Mouse (Mus musculus) megakaryocyte, embryonic 14.5 days (primary cell): ENCODE measurements at regions not wholly inside any gene's neighbourhood (a gene's known extent, or its start where the extent isn't known, plus 50 kb on each side); places are given as distances from the start of the nearest gene placed in this dataset.

Experiments
- H3K27me3 ChIP-seq: replicated peaks from 2 replicates; pipeline ENCODE3; 2012; ENCODE audit warnings: inconsistent platforms
- H3K36me3 ChIP-seq: replicated peaks from 2 replicates; pipeline ENCODE3; 2012; ENCODE audit warnings: low read length, inconsistent platforms, mixed read lengths
- H3K4me1 ChIP-seq: 2 replicates; pipeline ENCODE4 v1.6.1; 2012; ENCODE audit warnings: inconsistent platforms
- H3K4me3 ChIP-seq: replicated peaks from 2 replicates; pipeline ENCODE3; 2012; ENCODE audit warnings: moderate library complexity, mild to moderate bottlenecking, inconsistent platforms
- H3K9me3 ChIP-seq: 2 replicates; pipeline ENCODE4 v1.6.1; 2012; ENCODE audit warnings: inconsistent platforms
- FLI1 ChIP-seq: IDR thresholded peaks from 2 replicates; pipeline ENCODE4 v1.6.1; 2012; ENCODE audit warnings: low read length, inconsistent platforms, mixed read lengths
- GATA1 ChIP-seq: IDR thresholded peaks from 3 replicates; pipeline ENCODE4 v1.6.1; 2012; ENCODE audit warnings: mixed read lengths, low read length, inconsistent platforms, borderline replicate concordance

DNA sequence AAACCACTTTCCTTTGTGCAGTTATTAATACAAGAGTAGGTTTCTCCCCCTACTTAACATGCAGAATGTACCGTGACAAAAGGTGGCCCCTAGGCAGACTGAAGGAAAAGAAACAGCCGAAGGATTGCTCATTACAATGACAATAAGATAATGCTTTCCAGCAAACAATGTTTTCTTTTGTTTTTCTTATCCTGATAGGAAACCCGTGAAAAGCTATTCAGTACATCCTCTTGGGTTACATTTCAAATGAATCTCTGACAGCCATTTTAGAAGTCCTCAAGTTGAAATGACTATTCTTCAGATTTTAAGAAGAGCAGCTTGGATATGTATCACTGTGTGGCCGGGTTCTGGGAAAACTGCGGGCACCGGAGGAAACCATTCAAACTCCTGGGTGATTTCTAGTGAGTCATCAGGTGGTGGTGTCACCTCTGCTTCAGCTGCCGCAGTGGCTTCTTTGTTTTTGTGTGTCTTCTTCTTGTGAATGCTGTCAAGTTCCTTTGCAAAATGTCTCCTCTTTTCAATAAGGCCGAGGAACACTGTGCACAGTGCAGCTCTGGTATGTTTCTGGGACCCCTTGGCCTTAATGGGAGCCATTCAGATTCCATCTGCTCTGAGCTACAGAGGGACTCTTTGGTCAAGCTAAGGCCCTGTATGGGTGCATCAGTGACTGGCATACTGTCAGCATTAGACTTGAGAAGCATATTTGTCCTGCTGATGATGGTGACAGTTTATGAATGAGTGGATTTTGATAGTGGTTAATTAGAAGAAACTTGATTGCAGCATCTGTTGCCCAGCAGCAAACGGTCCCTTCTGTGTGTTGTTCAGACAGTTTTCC is 393.1 kb downstream of the Rnd3 start:
- no peaks in the 10 kb centered on the region for H3K27me3 ChIP-seq
- H3K36me3 ChIP-seq, result no peaks in the 10 kb centered on the region
- no peaks in the 10 kb centered on the region for H3K4me1 ChIP-seq
- TF ChIP-seq GATA1 (no peak), FLI1 (no peak)
- H3K9me3 ChIP-seq, result peaks cover 19% of the 10 kb centered on the region
- no peak overlapping the region for H3K4me3 ChIP-seq

DNA sequence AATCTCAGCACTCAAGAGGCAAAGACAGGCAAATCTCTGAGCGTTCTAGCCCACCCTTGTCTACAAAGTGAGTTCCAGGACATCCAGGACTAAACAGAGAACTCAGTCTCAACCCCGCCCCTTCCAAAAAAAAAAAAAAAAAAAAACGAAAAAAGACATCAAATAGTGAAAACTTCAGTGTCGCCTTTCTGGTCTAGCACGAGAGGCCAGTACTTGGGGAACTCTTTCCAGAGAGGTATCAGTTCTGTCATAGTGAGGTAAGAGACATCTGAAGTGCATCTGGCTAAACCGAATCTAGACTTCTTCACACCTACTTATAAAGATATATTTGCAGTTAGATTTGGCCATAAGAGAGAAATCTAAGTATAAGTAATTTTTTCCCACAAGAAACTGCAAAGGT is 393.8 kb downstream of the Rnd3 start:
- Histone ChIP-seq H3K4me3 (no peak overlapping the region), H3K27me3 (no peaks in the 10 kb centered on the region), H3K36me3 (no peaks in the 10 kb centered on the region), H3K9me3 (peaks cover 16% of the 10 kb centered on the region), H3K4me1 (no peaks in the 10 kb centered on the region)
- TF ChIP-seq GATA1 (no peak), FLI1 (no peak)

DNA sequence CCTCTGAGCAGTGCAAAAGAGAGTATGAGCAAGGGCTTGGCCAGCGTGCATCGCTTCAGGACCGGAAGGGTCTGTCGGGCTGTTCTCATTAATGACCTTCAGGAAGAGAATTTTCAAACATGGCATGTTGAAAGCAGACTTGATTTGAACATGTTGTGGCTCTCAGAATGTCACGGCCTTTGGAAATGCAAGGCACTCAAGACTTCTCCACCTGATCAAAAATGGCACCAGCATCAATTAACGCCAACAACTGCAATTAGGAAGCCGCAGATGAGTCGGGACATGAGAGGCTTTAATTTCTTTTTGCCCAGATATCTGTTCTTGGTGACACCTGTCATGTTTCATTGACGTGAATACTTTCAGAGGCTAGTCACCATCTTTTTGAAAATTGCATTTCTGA is 396.5 kb downstream of the Rnd3 start:
- no peak for TF ChIP-seq GATA1
- no peak for TF ChIP-seq FLI1
- Histone ChIP-seq H3K36me3 (no peaks in the 10 kb centered on the region), H3K4me3 (no peak overlapping the region), H3K4me1 (no peaks in the 10 kb centered on the region), H3K9me3 (peaks cover 2% of the 10 kb centered on the region; the same call in 1 of the 2 replicates), H3K27me3 (no peaks in the 10 kb centered on the region)

DNA sequence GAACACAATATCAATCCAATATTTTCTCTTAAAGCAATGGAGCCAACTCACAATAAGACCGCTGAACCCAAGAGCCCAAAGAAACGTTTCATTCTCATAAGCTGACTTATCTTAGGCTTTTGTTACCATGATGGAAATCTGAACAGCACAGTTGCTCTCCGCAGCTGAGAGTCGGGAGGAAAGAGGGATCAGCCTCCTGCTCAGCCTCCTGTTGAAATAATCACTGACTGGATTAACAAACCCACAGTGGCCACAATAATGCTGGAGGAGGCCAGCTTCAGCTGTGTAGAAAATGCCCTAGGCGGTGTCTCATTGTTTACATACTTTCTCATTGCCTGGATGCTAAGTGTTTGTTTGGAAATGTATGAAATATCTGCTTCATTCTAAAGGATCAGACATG is 398.1 kb downstream of the Rnd3 start:
- Histone ChIP-seq H3K4me1 (no peaks in the 10 kb centered on the region), H3K4me3 (no peak overlapping the region), H3K36me3 (no peaks in the 10 kb centered on the region), H3K9me3 (peaks cover 2% of the 10 kb centered on the region; the same call in 1 of the 2 replicates), H3K27me3 (no peaks in the 10 kb centered on the region)
- TF ChIP-seq GATA1 (no peak), FLI1 (no peak)

DNA sequence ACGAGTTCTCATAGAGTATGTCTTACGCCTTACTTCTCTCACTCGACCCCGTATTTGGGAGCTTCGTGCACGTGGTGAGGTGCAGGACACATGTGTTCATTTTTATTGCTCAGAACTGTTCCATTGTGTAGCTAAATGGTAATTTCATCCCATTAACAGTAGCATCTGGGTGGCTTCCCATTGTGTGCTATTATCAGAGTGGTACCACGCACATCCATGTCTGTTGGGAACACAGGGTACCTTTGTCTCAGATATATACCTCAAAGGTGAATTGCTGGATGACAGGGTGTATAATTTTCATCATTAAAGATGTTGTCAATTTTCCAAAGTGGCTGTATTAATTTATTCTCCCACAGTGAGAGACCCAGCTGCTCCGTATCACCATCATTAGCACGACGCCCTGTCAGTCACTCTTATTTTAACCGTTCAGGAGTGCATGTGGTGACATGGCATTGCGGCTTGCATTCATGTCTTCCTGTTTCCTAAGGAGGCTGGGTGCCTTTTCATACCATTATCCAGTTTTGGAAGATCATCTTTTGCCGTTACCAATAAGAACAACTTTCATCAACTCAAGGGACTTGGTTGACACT is 404.2 kb downstream of the Rnd3 start:
- Histone ChIP-seq H3K27me3 (no peaks in the 10 kb centered on the region), H3K36me3 (no peaks in the 10 kb centered on the region), H3K4me3 (no peak overlapping the region), H3K9me3 (no peaks in the 10 kb centered on the region), H3K4me1 (peaks cover 4% of the 10 kb centered on the region; the same call in 1 of the 2 replicates)
- TF ChIP-seq GATA1, result no peak
- no peak for TF ChIP-seq FLI1

DNA sequence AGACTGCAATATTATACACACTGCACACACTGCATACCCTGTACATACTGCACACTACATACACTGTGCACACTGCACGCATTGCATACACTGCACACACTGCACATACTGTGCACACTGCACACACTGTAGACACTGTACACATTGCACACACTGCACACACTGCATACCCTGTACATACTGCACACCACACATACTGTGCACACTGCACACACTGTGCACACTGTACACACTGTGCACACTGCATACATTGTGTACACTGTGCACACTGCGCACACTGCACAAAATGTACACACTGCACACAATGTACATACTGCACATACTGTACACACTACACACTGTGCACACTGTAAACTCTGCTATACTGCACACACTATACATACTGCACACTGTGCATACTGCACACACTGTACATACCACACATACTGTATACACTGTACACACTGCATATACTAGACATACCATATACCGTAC is 405.1 kb downstream of the Rnd3 start:
- no peak; the same call in 2 of the 3 replicates for TF ChIP-seq GATA1
- no peak for TF ChIP-seq FLI1
- Histone ChIP-seq H3K36me3 (no peaks in the 10 kb centered on the region), H3K4me3 (peak overlapping the region; percentile 85), H3K27me3 (no peaks in the 10 kb centered on the region), H3K9me3 (no peaks in the 10 kb centered on the region), H3K4me1 (peaks cover 4% of the 10 kb centered on the region; the same call in 1 of the 2 replicates)

DNA sequence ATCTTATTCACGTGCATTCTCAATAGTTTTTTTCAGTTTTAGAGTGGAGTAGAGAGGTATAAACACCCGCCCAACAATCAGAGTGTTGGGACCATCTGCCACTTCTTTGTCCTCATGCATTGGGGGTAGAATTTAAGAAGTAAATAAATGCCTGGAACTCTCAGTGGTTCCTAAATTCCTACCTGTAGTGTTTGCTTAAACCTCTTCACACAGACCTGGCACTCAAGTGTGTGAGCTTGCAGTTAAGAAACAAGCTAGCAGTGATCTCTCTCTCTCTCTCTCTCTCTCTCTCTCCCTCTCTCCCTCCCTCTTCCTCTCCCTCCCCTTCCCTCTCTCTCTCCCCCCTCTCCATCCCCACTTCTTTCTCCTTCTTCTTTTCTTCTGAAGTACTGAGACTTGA is 406.5 kb downstream of the Rnd3 start:
- Histone ChIP-seq H3K4me1 (peaks cover 4% of the 10 kb centered on the region; the same call in 1 of the 2 replicates), H3K9me3 (no peaks in the 10 kb centered on the region), H3K4me3 (no peak overlapping the region), H3K27me3 (no peaks in the 10 kb centered on the region), H3K36me3 (no peaks in the 10 kb centered on the region)
- TF ChIP-seq GATA1, result no peak
- no peak for TF ChIP-seq FLI1

DNA sequence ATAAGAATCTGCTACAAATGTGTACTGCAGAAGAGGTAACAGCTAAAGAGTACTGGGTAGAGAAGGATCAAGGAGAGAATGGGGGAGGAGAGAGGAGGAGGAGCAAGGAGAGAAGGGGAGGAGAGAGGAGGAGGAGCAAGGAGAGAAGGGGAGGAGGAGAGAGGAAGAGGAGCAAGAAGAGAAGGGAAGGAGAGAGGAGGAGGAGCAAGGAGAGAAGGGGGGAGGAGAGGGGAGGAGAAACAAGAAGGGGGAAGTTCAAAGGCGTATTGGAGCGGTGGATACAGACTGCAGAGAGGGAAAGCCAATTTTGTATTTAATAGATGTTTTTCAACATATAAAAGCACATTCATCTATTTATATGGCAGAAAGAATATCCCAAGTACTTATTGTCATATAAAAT is 407.6 kb downstream of the Rnd3 start:
- H3K4me1 ChIP-seq, result peaks cover 4% of the 10 kb centered on the region; the same call in 1 of the 2 replicates
- no peak overlapping the region for H3K4me3 ChIP-seq
- H3K36me3 ChIP-seq, result no peaks in the 10 kb centered on the region
- no peaks in the 10 kb centered on the region for H3K9me3 ChIP-seq
- no peaks in the 10 kb centered on the region for H3K27me3 ChIP-seq
- no peak for TF ChIP-seq FLI1
- TF ChIP-seq GATA1, result no peak

DNA sequence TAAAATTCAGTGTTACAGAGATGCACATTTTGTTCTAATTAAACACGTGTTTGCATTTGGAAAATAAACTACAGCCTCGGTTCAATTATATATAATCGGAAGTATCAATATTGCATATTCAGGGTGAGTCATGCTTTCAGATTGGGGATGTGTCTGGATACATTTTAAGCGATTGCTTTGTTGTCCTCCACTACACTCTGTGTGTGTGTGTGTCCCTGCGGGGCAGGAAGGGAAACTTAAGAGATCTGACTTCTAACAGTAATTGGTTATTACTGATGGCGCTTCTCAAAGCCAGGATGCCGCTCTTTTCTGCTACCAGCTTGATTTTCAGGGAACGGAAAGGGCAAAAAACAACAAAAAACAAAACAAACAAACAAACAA is 409.3 kb downstream of the Rnd3 start:
- TF ChIP-seq FLI1 (no peak), GATA1 (no peak)
- Histone ChIP-seq H3K4me1 (peaks cover 4% of the 10 kb centered on the region; the same call in 1 of the 2 replicates), H3K9me3 (0 out of 2 replicates have a peak, but pooled peaks cover 4% of the 10 kb centered on the region), H3K27me3 (no peaks in the 10 kb centered on the region), H3K36me3 (no peaks in the 10 kb centered on the region), H3K4me3 (no peak overlapping the region)

DNA sequence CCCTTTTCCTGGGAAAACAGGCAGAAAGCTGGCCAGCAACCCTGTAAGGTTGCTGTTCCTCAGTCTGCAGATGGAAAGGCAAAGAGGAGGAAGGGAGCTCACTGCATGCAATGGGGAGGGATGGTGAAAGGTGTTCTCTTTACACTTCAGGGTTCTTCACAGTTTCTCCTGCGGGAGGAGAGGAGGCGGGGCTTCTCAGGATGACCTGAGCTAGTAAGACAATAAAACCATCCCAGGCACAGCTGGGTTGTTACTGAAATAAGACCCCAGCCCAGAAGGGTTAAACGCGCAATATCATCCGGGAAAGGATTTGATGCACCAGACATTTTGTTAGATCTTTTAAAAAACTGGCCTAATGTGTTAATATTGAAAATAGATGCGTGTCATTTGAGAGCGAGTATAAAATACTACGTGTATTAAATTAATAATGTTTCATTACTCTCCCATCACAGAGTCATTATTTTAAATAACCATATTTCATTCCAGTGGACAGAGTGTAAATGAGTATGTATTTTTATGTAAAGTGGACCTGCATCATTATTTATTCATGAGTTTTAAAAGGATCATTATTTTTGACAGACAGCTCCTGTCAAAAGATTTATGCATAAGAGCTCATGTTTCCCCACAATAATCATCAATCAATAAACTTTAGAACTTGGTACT is 409.8 kb downstream of the Rnd3 start:
- H3K9me3 ChIP-seq, result 0 out of 2 replicates have a peak, but pooled peaks cover 4% of the 10 kb centered on the region
- no peak overlapping the region for H3K4me3 ChIP-seq
- H3K4me1 ChIP-seq, result peaks cover 4% of the 10 kb centered on the region; the same call in 1 of the 2 replicates
- no peaks in the 10 kb centered on the region for H3K27me3 ChIP-seq
- H3K36me3 ChIP-seq, result no peaks in the 10 kb centered on the region
- TF ChIP-seq GATA1 (no peak), FLI1 (no peak)
